In genomic region chr1:191403074-191403473, GRCm38 (mm10) we compare ENCODE assay signal across 8 mouse cellular contexts. TPM values are rescaled to one million over a fixed set of nuclear protein-coding genes. Genes with fewer than 3 reads are reported as not detected.
DNase-seq lines count a peak whose midpoint lies in the region; TF ChIP-seq lines count a peak whose summit lies in the region.

TSS of gene Ppp2r5a (minus strand) at chr1:191403272.

- no peaks in the 10 kb centered on the region for H3K36me3 ChIP-seq in myocyte (ENCODE audit: control insufficient read depth, insufficient read depth)

- intact Hi-C loops in left cerebral cortex, adult 2 months (cut with DNase I): no loop called here

- H3K27me3 ChIP-seq in myocyte (ENCODE audit: control insufficient read depth, insufficient read depth, insufficient read length): no peaks in the 10 kb centered on the region

- H3K79me2 ChIP-seq in myocyte (ENCODE audit: control insufficient read depth, insufficient read depth): no peaks in the 10 kb centered on the region

- DNase-seq in left cerebral cortex, adult 2 months (ENCODE audit: extremely low spot score in 1 of 2, low spot score in 2 of 2): no peak
- no peak for DNase-seq in left cerebral cortex, adult 11 months (ENCODE audit: low spot score)
- no peak for DNase-seq in adrenal gland, postnatal 14 days
- no peak for DNase-seq in gastrocnemius, postnatal 10 days
- no peak for DNase-seq in large intestine, adult 2 months (ENCODE audit: low read depth, low spot score)
- no peak for DNase-seq in thymus, postnatal 36 days
- DNase-seq in MN1 (ENCODE audit: low spot score): no peak

- TF ChIP-seq CTCF in left cerebral cortex, adult 2 months (IDR thresholded peaks at IDR 0.05): no peak

- 38% methylated on average over 5 of the region's 5 CpGs for WGBS in large intestine, adult 2 months

- no peak within 1 kb of the TSS for H3ac ChIP-seq in myocyte (ENCODE audit: control insufficient read depth, insufficient read length)

- H3K4me2 ChIP-seq in myocyte (ENCODE audit: low read depth): no peak within 1 kb of the TSS

- no peak within 1 kb of the TSS for H3K4me3 ChIP-seq in left cerebral cortex, adult 2 months
- H3K4me3 ChIP-seq in myocyte: no peak within 1 kb of the TSS

- H3K27ac ChIP-seq in left cerebral cortex, adult 2 months: no peak within 1 kb of the TSS

- no peak for TF ChIP-seq POLR2A in myocyte (IDR thresholded peaks at IDR 0.05; ENCODE audit: insufficient read length, low read depth)

TF ChIP-seq in myocyte, 11 proteins besides CTCF, POLR2A, EP300 and RAD21:
- no peak for TF ChIP-seq REST (IDR thresholded peaks at IDR 0.05; ENCODE audit: insufficient read depth, insufficient read length)
- TF ChIP-seq SRF (IDR thresholded peaks at IDR 0.05; ENCODE audit: control insufficient read depth, insufficient read length, low read depth): no peak
- no peak for TF ChIP-seq MYOD1 (IDR thresholded peaks at IDR 0.05; ENCODE audit: control insufficient read depth in 1 of 3, insufficient read length in 2 of 3, low read depth in 2 of 3)
- no peak for TF ChIP-seq POLR2AphosphoS2 (IDR thresholded peaks at IDR 0.05; ENCODE audit: insufficient read length, low read depth)
- no peak for TF ChIP-seq E2F4 (IDR thresholded peaks at IDR 0.05; ENCODE audit: insufficient read depth)
- no peak for TF ChIP-seq MYOG (IDR thresholded peaks at IDR 0.05; ENCODE audit: control insufficient read depth in 1 of 3, insufficient read depth in 1 of 3, insufficient read length in 2 of 3, low read depth in 2 of 3)
TF ChIP-seq in myocyte: peak in this region for 0.

RNA-seq across cellular contexts. Expression of gene Ppp2r5a, which starts in this region (rescaled TPM):
- total RNA-seq in left cerebral cortex, adult 2 months (2021): 10 to 100 TPM; 91.8 to 94.5 TPM
- total RNA-seq in adrenal gland, postnatal 14 days (2021): 193 and 243 TPM in 2 replicates
- total RNA-seq in gastrocnemius, postnatal 10 days (2021): 10 to 100 TPM; 68.2 to 69.3 TPM
- 44.2 and 48.3 TPM in 2 replicates for polyA plus RNA-seq in large intestine, adult 2 months (2012; rRNA removed)
- 28.1 TPM for polyA plus RNA-seq in myocyte (2012; fragmentation: generic; extraction: Trizol)
